Mouse (Mus musculus) ES-E14 (cell line): ENCODE measurements around the gene Vmn1r83.

ENCODE experiments used
- CHD2 ChIP-seq: IDR thresholded peaks from 2 replicates; pipeline ENCODE4 v1.6.1; 2014; ENCODE audit warnings: mild to moderate bottlenecking, low read depth, low read length, inconsistent platforms
- HCFC1 ChIP-seq: IDR thresholded peaks from 2 replicates; pipeline ENCODE4 v1.6.1; 2012; ENCODE audit warnings: low read length, inconsistent platforms, borderline replicate concordance; ENCODE audit not compliant: insufficient read depth
- MAFK ChIP-seq: IDR thresholded peaks from 2 replicates; pipeline ENCODE4 v1.6.1; 2014; ENCODE audit warnings: mild to moderate bottlenecking, low read depth, low read length, inconsistent platforms; ENCODE audit not compliant: insufficient read depth
- ZC3H11A ChIP-seq: IDR thresholded peaks from 2 replicates; pipeline ENCODE4 v1.6.1; 2012; ENCODE audit warnings: low read depth, mild to moderate bottlenecking, inconsistent platforms, low read length, borderline replicate concordance
- ZNF384 ChIP-seq: IDR thresholded peaks from 2 replicates; pipeline ENCODE4 v1.6.1; 2012; ENCODE audit warnings: low read depth, low read length, inconsistent platforms

GRCm38 (mm10) chr7:12369173-12369572 is 39.9 kb upstream of the Vmn1r83 start, which contains the start of gene Vmn1r84:
- TF ChIP-seq HCFC1 (no peak), CHD2 (no peak), ZC3H11A (no peak), ZNF384 (no peak), MAFK (no peak)
